Mouse (Mus musculus): ENCODE results near the gene Mical2. TPM values are rescaled to one million over a fixed set of nuclear protein-coding genes. Genes with fewer than 3 reads are reported as not detected.

Gene Mical2
- total and polyA plus RNA-seq, 3 experiments: not detected

DNA sequence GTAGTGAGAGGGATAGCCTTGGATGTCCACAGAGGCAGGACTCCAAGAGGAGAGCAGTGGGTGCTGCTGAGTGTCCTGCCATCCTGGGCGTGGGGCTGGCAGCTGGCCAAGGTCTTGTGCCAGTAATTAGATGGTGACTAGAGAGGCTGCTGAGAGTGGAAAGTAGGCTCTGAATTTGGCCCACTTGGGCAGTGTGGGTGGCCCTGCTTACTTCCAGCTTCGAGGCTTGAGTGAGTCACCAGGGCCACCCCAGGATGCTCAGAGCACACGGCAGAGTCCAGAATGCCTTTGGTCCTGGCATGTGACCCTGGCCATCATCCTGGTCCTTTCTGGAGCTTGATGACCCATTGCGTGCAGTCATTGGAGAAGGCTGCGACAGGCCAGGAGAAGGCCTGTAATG lies 232.8 kb downstream of the Mical2 start:
- H3K79me2 ChIP-seq (ENCODE audit: control insufficient read depth, insufficient read depth, low read length, poor library complexity): no peaks in the 10 kb centered on the region
- no peak overlapping the region for H3K27ac ChIP-seq (ENCODE audit: control insufficient read depth, low read depth, low read length)
- no peak for DNase-seq (ENCODE audit: low read depth, low spot score)
- no peak overlapping the region for H3K4me3 ChIP-seq (ENCODE audit: control insufficient read depth in 1 of 2, insufficient read depth in 1 of 2, low read depth in 2 of 2, low read length in 2 of 2)
- H3K9me3 ChIP-seq (replicated peaks; ENCODE audit: insufficient read depth, low read length): no peaks in the 10 kb centered on the region
- H3K27me3 ChIP-seq (ENCODE audit: control insufficient read depth in 1 of 2, insufficient read depth in 2 of 2, low read length in 2 of 2): no peaks in the 10 kb centered on the region
- H3K9ac ChIP-seq (ENCODE audit: control insufficient read depth, low read depth, low read length, poor library complexity, severe bottlenecking): no peak overlapping the region
- no peaks in the 10 kb centered on the region for H3K4me1 ChIP-seq (ENCODE audit: control insufficient read depth in 1 of 2, insufficient read depth in 2 of 2, low read length in 2 of 2)
- no peaks in the 10 kb centered on the region for H3K36me3 ChIP-seq (ENCODE audit: control insufficient read depth in 1 of 2, insufficient read depth in 2 of 2, low read length in 2 of 2)
- no peak for TF ChIP-seq MEF2A (IDR thresholded peaks at IDR 0.05; ENCODE audit: extremely low read depth, insufficient replicate concordance, low read depth, low read length, poor library complexity, severe bottlenecking)
- TF ChIP-seq BHLHE40 (IDR thresholded peaks at IDR 0.05; ENCODE audit: borderline replicate concordance, low read depth, low read length): no peak
- TF ChIP-seq MYB (IDR thresholded peaks at IDR 0.05; ENCODE audit: low read depth, low read length): no peak
- no peak for TF ChIP-seq MYC (IDR thresholded peaks at IDR 0.05; ENCODE audit: low read depth, low read length)

Other genes starting within 250 kb of the Mical2 start
- 47.8 and 51.1 TPM in 2 replicates for gene Usp47, start 202.4 kb upstream of the Mical2 start, total RNA-seq (2012; rRNA removed)
- gene Usp47, start 202.4 kb upstream of the Mical2 start, polyA plus RNA-seq (2012; ENCODE audit: insufficient read depth in 1 of 2, insufficient read length in 2 of 2, low read depth in 1 of 2, low replicate concordance in 2 of 2, missing spikeins in 1 of 2): 100 to 1,000 TPM in 1 of 2 experiments, 10 to 100 TPM in 1; 37.3 to 122 TPM
- gene Dkk3, start 66.8 kb upstream of the Mical2 start, total RNA-seq (2012; rRNA removed): not detected in 2 replicates
- gene Dkk3, start 66.8 kb upstream of the Mical2 start, polyA plus RNA-seq (2012; ENCODE audit: insufficient read depth in 1 of 2, insufficient read length in 2 of 2, low read depth in 1 of 2, low replicate concordance in 2 of 2, missing spikeins in 1 of 2): not detected
- gene Parva, start 201.6 kb downstream of the Mical2 start, total RNA-seq (2012; rRNA removed): not detected in 2 replicates
- not detected for gene Parva, start 201.6 kb downstream of the Mical2 start, polyA plus RNA-seq (2012; ENCODE audit: insufficient read depth in 1 of 2, insufficient read length in 2 of 2, low read depth in 1 of 2, low replicate concordance in 2 of 2, missing spikeins in 1 of 2)